Mouse (Mus musculus) gastrocnemius, adult 8-10 months (tissue): Measurements from ENCODE around the gene Ss18l1. TPM values are rescaled to one million over a fixed set of nuclear protein-coding genes. Genes with fewer than 3 reads are reported as not detected.

Source experiments
- DNase-seq, 2 experiments: peaks; one replicate each; pipeline ENCODE4 v3.0.0; 2022; ENCODE audit warnings: low spot score in 2 of 2
- total RNA-seq, 4 experiments: library from RNA; stranded (reverse); gene quantifications; 2 replicates each; pipeline ENCODE4 v1.2.4; 2022

The Ss18l1 gene
- total RNA-seq, 4 experiments from 2014 or later = 1.8 to 2.5 (median 2.1) TPM

- DNase-seq = no peak
Observed at GRCm38 (mm10) chr2:180117485-180118194, 75.3 kb downstream of the Ss18l1 start.

- DNase-seq = peak; percentile 100
Observed at GRCm38 (mm10) chr2:180118661-180119438, 76.5 kb downstream of the Ss18l1 start, which contains the start of gene Osbpl2. Gene Osbpl2 (plus strand): TSS chr2:180119306.

Other genes starting within 250 kb of the Ss18l1 start
- 1 to 10 TPM; 7.2 to 9.6 (median 8.8) TPM for gene Taf4, start 65.9 kb upstream of the Ss18l1 start, total RNA-seq
- gene Lsm14b, start 17.5 kb upstream of the Ss18l1 start, total RNA-seq = 10 to 100 TPM; 48.2 to 51.7 (median 50.2) TPM
- 100 to 1,000 TPM; 137 to 165 (median 152) TPM for gene Psma7, start 76 bp upstream of the Ss18l1 start, total RNA-seq
- 10 to 100 TPM; 14.1 to 17.9 (median 16.3) TPM for gene Mtg2, start 28.1 kb downstream of the Ss18l1 start, total RNA-seq
- not detected for gene Hrh3, start 62.0 kb downstream of the Ss18l1 start, total RNA-seq
- gene Osbpl2, start 76.8 kb downstream of the Ss18l1 start, total RNA-seq = 10 to 100 TPM; 16.6 to 19.2 (median 18.1) TPM
- gene Adrm1, start 129.0 kb downstream of the Ss18l1 start, total RNA-seq = 100 to 1,000 TPM; 124 to 131 (median 129) TPM
- 10 to 100 TPM; 10.8 to 16.5 (median 13.8) TPM for gene Lama5, start 183.3 kb downstream of the Ss18l1 start, total RNA-seq
- 100 to 1,000 TPM; 348 to 580 (median 436) TPM for gene Rps21, start 214.9 kb downstream of the Ss18l1 start, total RNA-seq
- gene Cables2, start 231.0 kb downstream of the Ss18l1 start, total RNA-seq = 10 to 100 TPM in 1 of 4 experiments, 1 to 10 TPM in 3; 8.1 to 10.8 (median 9.0) TPM
- gene Rbbp8nl, start 247.4 kb downstream of the Ss18l1 start, total RNA-seq = not detected